Mouse (Mus musculus) liver, postnatal 0 days (tissue): Measurements from ENCODE around the gene Cib1. TPM values are rescaled to one million over a fixed set of nuclear protein-coding genes. Genes with fewer than 3 reads are reported as not detected.

Source experiments
- ATAC-seq: fragments of 200-750 bp; cut with Nextera tagmentation; 2 replicates; pipeline ENCODE4 v1.8.0; 2017; ENCODE audit warnings: mild to moderate bottlenecking, moderate library complexity
- DNase-seq: peaks from one replicate; pipeline ENCODE4 v3.0.0-alpha.2; 2016
- H3K27ac ChIP-seq: fragments of 300-500 bp; sonication (generic); 2 replicates; pipeline ENCODE4 v1.5.1; 2014; ENCODE audit warnings: antibody characterized with exemption, moderate library complexity, mild to moderate bottlenecking, low read depth
- H3K27me3 ChIP-seq: fragments of 300-500 bp; sonication (generic); 2 replicates; pipeline ENCODE4 v1.6.1; 2014; ENCODE audit warnings: low read length, control low read depth, mixed read lengths; ENCODE audit not compliant: insufficient read depth
- H3K36me3 ChIP-seq: fragments of 300-500 bp; sonication (generic); replicated peaks from 2 replicates; pipeline ENCODE4 v1.6.1; 2014; ENCODE audit warnings: mild to moderate bottlenecking, control low read depth, low read length, moderate library complexity, mixed read lengths; ENCODE audit not compliant: insufficient read depth
- H3K4me1 ChIP-seq: fragments of 300-500 bp; sonication (generic); 2 replicates; pipeline ENCODE4 v1.6.1; 2014; ENCODE audit warnings: antibody characterized with exemption, mild to moderate bottlenecking, control low read depth; ENCODE audit not compliant: insufficient read depth
- H3K4me2 ChIP-seq: fragments of 300-500 bp; sonication (generic); 2 replicates; pipeline ENCODE4 v1.6.1; 2014; ENCODE audit warnings: low read depth, mild to moderate bottlenecking, low read length, moderate library complexity, mixed read lengths
- H3K4me3 ChIP-seq: fragments of 300-500 bp; sonication (generic); 2 replicates; pipeline ENCODE4 v1.5.1; 2014; ENCODE audit warnings: low read depth, low read length
- H3K9ac ChIP-seq: fragments of 300-500 bp; sonication (generic); replicated peaks from 2 replicates; pipeline ENCODE4 v1.6.1; 2014; ENCODE audit warnings: mild to moderate bottlenecking, moderate library complexity
- H3K9me3 ChIP-seq: fragments of 300-500 bp; sonication (generic); 2 replicates; pipeline ENCODE4 v1.6.1; 2016; ENCODE audit warnings: mild to moderate bottlenecking, control low read depth, low read length, mixed read lengths
- CTCF ChIP-seq: sonication (generic); IDR thresholded peaks from 2 replicates; pipeline ENCODE4 v1.5.1; 2016; ENCODE audit warnings: antibody characterized with exemption, low read depth
- EP300 ChIP-seq: IDR thresholded peaks from 2 replicates; pipeline ENCODE4 v1.6.1; 2016; ENCODE audit warnings: antibody characterized with exemption, low read depth, mild to moderate bottlenecking
- WGBS: fragments of 180-500 bp; shearing (Covaris S2); extraction: QIAGEN DNeasy Blood & Tissue Kit; methylation state at CpG from one replicate; pipeline ENCODE4 v1.1.7; 2014; ENCODE audit not compliant: insufficient replicate concordance; 5-methylcytosine and 5-hydroxymethylcytosine counted together
- polyA plus RNA-seq: library from polyadenylated mRNA; unstranded; fragments of >200 nt; fragmentation: Nextera tagmentation; extraction: Ambion mirVana; gene quantifications from 2 replicates; pipeline ENCODE4 v1.2.1, GENCODE M21; 2015

Cib1 gene
- polyA plus RNA-seq, 1 experiment from 2014 or later: 89.2 TPM

- ATAC-seq: peak; percentile 72
- under 1% methylated on average over 44 of the region's 74 CpGs for WGBS
Observed at GRCm38 (mm10) chr7:80197941-80198778, 34.5 kb downstream of the Cib1 start.

GRCm38 (mm10) chr7:80197371-80197770 is 35.2 kb downstream of the Cib1 start:
- Histone ChIP-seq H3K9ac (peak overlapping the region; percentile 90), H3K27me3 (no peaks in the 10 kb centered on the region), H3K4me1 (peaks cover 71% of the 10 kb centered on the region), H3K27ac (peak overlapping the region; percentile 93), H3K36me3 (peaks cover 12% of the 10 kb centered on the region), H3K4me2 (peak overlapping the region; percentile 90), H3K9me3 (no peaks in the 10 kb centered on the region), H3K4me3 (peak overlapping the region; percentile 87)
- ATAC-seq (no peak), DNase-seq (peak; percentile 53)
- TF ChIP-seq CTCF (peak; percentile 39), EP300 (no peak)
- 19% methylated on average over 4 of the region's 4 CpGs for WGBS

More at GRCm38 (mm10) chr7:80197941-80198778, 34.5 kb downstream of the Cib1 start:
- H3K27me3 ChIP-seq: no peaks in the 10 kb centered on the region
- H3K4me1 ChIP-seq: peaks cover 71% of the 10 kb centered on the region
- peak overlapping the region; percentile 87 for H3K4me3 ChIP-seq
- H3K9ac ChIP-seq: peak overlapping the region; percentile 90
- TF ChIP-seq EP300 (no peak), CTCF (no peak)
- H3K9me3 ChIP-seq: no peaks in the 10 kb centered on the region
- peak overlapping the region; percentile 93 for H3K27ac ChIP-seq
- peak overlapping the region; percentile 90 for H3K4me2 ChIP-seq
- peak; percentile 86 for DNase-seq
- peaks cover 15% of the 10 kb centered on the region for H3K36me3 ChIP-seq

- DNase-seq (no peak), ATAC-seq (no peak)
- Histone ChIP-seq H3K36me3 (no peaks in the 10 kb centered on the region), H3K27ac (peak overlapping the region; percentile 86; the same call in 1 of the 2 replicates), H3K9me3 (no peaks in the 10 kb centered on the region), H3K4me2 (peak overlapping the region; percentile 51), H3K27me3 (no peaks in the 10 kb centered on the region), H3K9ac (no peak overlapping the region; the same call in 1 of the 2 replicates), H3K4me1 (peaks cover 70% of the 10 kb centered on the region), H3K4me3 (no peak overlapping the region)
- 79% methylated on average over 10 of the region's 11 CpGs for WGBS
- TF ChIP-seq EP300: no peak
- TF ChIP-seq CTCF: no peak
Observed at GRCm38 (mm10) chr7:80195576-80196263, 36.9 kb downstream of the Cib1 start.

GRCm38 (mm10) chr7:80195146-80195545 is 37.5 kb downstream of the Cib1 start:
- Histone ChIP-seq H3K4me2 (peak overlapping the region; percentile 51), H3K27ac (peak overlapping the region; percentile 86; the same call in 1 of the 2 replicates), H3K9ac (no peak overlapping the region), H3K9me3 (no peaks in the 10 kb centered on the region), H3K36me3 (no peaks in the 10 kb centered on the region), H3K4me1 (peaks cover 69% of the 10 kb centered on the region), H3K27me3 (no peaks in the 10 kb centered on the region), H3K4me3 (no peak overlapping the region)
- 70% methylated on average over 5 of the region's 5 CpGs for WGBS
- DNase-seq (no peak), ATAC-seq (no peak)
- TF ChIP-seq CTCF: no peak
- peak; percentile 89 for TF ChIP-seq EP300

GRCm38 (mm10) chr7:80193941-80194739 is 38.5 kb downstream of the Cib1 start:
- H3K9ac ChIP-seq: no peak overlapping the region; the same call in 1 of the 2 replicates
- H3K9me3 ChIP-seq: no peaks in the 10 kb centered on the region
- WGBS: 67% methylated on average over 13 of the region's 13 CpGs
- TF ChIP-seq EP300: no peak
- DNase-seq (no peak), ATAC-seq (no peak)
- no peaks in the 10 kb centered on the region for H3K27me3 ChIP-seq
- H3K27ac ChIP-seq: peak overlapping the region; percentile 86
- no peaks in the 10 kb centered on the region for H3K36me3 ChIP-seq
- peaks cover 65% of the 10 kb centered on the region for H3K4me1 ChIP-seq
- no peak overlapping the region for H3K4me3 ChIP-seq
- no peak overlapping the region; the same call in 1 of the 2 replicates for H3K4me2 ChIP-seq
